Mouse (Mus musculus): ENCODE data around the gene Kat5.
A peak's percentile ranks its signal among the peaks of the same experiment; 100 is the strongest.

The Kat5 gene

GRCm38 (mm10) chr19:5571831-5572230 is 38.2 kb downstream of the Kat5 start:
- no peak for DNase-seq (ENCODE audit: low read depth, low spot score)

DNA sequence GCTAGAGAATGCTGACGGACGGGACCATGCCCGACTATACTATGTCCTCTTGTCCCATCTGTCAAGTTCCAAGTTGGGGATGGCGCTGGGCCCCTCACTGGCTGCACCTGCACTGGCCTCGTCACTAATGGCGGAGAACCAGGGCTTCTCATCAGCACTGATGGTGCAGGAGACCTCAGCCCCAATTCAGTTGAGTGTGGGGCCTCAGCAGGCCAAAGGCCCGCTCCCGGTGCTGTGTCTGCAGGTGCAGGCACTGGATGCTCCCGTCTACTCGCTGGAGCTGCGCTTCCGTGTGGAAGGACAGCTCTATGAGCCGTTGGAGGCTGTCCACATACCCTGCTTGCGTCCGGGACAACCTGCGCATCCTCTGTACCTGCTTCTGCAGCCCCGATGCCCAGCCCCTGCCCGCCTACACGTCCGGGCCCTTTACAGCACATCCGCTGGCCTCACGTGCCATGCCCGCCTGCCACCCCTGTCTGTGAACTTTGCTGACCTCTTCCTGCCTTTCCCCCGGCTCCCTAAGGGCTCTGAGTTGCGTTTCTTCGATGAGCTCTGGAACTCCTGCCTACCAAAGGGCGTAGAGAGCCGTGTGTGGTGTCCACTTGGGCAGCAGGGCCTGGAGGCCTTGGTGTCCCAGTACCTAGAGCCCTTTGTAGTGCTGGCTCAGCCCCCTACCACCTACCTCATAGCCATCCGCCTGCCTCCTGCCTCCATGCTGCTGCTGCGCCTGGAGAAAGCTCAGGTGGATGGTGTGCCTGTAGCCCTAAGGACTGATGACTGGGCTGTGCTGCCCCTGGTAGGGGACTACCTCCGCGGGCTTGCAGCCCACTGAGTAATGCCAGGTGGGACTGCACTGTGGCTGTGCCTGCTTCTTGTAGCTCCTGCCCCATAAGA is 39.4 kb downstream of the Kat5 start:
- no peak for DNase-seq (ENCODE audit: low read depth, low spot score)

- DNase-seq (ENCODE audit: low read depth, low spot score), result no peak
Measured at GRCm38 (mm10) chr19:5569521-5569920, 40.5 kb downstream of the Kat5 start.

- DNase-seq (ENCODE audit: low read depth, low spot score), result peak; percentile 91
Measured at GRCm38 (mm10) chr19:5568470-5569140, 41.4 kb downstream of the Kat5 start.

GRCm38 (mm10) chr19:5567534-5568469 is 42.2 kb downstream of the Kat5 start, which contains the start of gene Ap5b1:
TSS of gene Ap5b1 (plus strand) at chr19:5568025.
- peak; percentile 96 for DNase-seq (ENCODE audit: low read depth, low spot score)

DNA sequence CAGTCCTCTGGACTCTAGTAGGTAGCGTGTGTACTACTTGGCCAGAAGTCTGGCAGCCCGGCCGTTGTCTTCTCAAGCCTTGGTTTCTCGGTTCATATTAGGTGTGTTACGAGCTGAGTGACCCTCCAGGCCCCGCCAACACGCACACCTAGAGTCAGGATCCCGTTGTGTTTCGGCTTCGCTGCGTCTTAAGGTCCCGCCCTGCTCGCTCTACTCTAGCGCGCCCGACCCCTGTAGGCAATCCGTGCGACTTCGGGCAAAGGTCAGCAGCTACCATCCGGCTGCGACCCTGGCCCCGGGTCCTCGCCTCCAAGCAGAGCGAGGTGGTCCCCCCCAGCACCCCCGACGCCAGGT is 42.9 kb downstream of the Kat5 start:
- no peak for DNase-seq (ENCODE audit: low read depth, low spot score)

GRCm38 (mm10) chr19:5566316-5566715 is 43.7 kb downstream of the Kat5 start:
- DNase-seq (ENCODE audit: low read depth, low spot score), result peak; percentile 22

- DNase-seq (ENCODE audit: low read depth, low spot score), result no peak
Measured at GRCm38 (mm10) chr19:5562776-5563175, 47.3 kb downstream of the Kat5 start.

GRCm38 (mm10) chr19:5561886-5562285 is 48.2 kb downstream of the Kat5 start:
- DNase-seq (ENCODE audit: low read depth, low spot score), result no peak

DNA sequence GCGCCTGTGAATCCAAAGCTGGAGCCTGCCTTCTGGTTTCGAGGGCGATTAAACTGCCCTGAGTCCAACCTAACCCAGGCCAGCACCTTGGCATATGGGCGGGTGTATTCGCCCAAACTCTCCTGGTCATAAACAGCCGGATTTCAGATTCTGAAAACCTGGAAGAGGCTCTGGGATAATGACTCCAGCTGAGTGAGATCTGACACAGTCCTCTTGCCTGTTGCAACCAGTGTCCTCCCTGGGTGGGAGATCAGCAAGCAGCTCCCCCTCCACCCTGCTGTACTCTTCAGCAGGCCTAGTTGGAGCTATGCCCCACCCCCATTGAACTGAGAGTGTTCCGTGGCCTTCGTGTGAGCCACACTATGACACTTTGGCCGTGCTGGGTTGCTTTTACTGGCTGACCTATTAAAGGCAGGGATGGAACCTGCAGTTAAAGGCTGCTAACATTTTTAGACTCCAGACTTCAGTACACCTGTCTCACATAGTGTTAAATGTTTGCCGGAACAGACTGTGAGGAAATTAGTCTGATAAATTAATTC is 48.7 kb downstream of the Kat5 start:
- no peak for DNase-seq (ENCODE audit: low read depth, low spot score)

GRCm38 (mm10) chr19:5560457-5561041 is 49.5 kb downstream of the Kat5 start, which contains the start of gene Ovol1:
TSS of gene Ovol1 (minus strand) at chr19:5560646.
- no peak for DNase-seq (ENCODE audit: low read depth, low spot score)

DNA sequence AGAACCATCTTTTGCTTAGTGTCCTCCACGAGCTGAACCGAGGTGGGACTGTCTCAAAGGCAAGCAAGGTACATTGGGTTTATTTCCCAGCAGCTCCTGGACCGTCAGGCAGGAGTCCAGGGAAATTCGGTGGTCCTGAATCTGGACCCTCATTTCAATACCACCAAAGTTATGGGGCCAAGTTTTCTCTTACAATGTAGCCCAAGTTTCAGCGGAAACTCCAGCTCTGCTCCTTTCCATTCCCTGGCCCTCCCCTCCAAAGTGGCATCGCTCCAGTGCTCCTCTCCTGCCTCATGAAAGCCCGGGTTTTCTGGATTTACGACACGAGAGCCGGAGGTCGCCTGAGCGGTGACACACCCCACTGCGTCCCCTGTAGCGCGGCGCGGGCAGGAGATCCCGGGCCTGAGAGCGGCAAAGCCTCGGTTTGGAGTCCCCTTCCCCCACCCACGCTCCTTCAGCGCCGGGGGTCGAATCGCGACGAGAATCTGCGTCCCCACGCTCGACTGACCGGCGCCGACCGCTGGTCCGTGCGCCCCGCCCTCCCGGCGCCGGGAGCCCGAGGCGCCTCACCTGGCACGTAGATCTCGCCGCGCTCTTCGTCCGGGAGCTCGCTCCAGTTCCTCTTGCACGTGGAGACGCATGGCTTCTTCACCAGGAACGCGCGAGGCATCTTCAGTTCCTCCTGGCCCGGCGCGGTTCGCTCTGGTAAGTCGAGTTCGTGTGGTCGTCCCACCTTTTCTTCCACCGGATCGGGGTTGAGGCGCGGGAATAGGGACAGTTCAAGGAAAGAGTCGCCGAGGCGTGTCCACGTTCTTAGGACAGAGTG is 50.2 kb downstream of the Kat5 start:
- DNase-seq (ENCODE audit: low read depth, low spot score), result no peak

GRCm38 (mm10) chr19:5559229-5559628 is 50.8 kb downstream of the Kat5 start:
- no peak for DNase-seq (ENCODE audit: low read depth, low spot score)

DNA sequence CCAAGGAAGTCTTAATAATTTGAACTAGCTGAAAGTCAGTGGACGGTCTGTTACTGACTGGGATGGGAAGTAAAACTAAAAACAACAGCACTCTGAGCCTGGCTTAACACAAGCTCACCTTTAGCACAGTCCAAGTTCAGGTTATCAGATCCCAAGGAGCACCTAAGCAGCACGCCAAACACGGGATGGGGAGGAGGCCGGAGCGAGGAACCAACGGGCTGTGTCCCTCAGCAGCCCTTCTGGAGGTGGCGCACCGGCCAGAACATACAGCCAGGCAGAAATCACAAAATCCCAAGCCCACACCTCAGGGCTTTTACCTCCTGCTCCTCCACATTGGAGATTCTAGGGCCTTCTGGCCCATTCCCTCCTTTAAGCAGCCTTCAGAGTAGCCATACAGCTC is 51.3 kb downstream of the Kat5 start:
- no peak for DNase-seq (ENCODE audit: low read depth, low spot score)

DNA sequence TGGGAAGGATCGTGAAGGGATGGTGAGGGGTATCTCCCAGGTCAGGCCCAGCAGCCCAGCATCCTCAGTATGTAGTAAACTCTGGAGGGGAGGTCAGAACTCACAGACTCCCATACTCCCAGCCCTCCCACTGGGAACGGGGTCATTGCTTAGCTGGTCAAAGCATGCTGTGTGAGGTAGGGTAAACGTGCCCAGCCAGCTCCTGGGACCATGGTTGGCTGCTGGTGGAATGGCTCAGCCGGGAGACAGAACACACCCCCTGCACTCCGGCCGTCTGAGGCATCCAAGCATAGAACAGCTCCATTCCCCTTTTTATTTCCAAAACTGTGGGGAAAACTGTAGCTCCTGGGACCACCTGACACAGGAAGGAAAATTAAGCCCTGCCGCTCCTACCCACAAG is 51.9 kb downstream of the Kat5 start:
- no peak for DNase-seq (ENCODE audit: low read depth, low spot score)

DNA sequence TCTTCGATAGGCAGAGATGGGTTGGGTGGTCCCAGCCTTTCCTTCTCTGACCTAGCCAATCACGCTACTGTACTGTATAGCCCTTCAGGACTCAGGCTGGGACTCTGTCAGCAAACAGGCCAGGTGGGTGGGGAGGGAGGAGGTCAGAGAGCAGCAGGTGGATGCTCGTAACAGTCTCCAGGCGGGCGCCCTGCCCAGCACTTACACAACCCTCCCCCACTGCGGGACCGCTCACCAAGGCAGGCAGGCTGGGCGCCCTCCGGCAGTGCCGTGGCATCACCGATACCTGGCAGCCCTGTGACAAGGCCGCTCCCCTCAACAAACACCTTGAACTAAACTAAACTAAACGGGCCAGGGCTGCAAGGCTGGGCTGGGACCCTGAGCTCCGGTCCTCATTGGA is 55.8 kb downstream of the Kat5 start:
- DNase-seq (ENCODE audit: low read depth, low spot score), result no peak

DNA sequence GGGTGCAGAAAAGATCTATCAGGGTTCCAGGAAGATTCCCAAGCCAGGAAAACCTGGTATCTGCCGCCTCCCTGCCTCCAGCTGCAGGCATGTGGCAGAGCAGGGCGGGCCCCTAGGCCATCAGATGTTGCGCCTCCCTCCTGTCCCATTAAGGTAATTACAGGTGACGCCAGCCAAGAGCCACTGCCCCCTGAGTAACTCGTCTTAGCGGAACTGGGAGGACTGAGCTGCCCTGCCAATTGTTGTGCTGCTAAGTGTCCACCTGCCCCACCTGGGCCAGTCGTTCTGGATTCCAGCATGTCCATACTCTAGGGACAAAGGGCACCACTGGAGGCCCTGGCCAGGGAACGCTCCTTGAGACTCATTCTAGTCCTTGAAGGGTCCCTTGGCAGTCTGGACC is 56.2 kb downstream of the Kat5 start:
- no peak for DNase-seq (ENCODE audit: low read depth, low spot score)

All from A20 (cell line).